Mouse (Mus musculus): ENCODE measurements around the gene Zfp3.
"Not testable (repeated sequence)": the region's sequence is repeated elsewhere in the genome, so short reads cannot be mapped to it uniquely, and the experiment has no call there.

Gene Zfp3

DNA sequence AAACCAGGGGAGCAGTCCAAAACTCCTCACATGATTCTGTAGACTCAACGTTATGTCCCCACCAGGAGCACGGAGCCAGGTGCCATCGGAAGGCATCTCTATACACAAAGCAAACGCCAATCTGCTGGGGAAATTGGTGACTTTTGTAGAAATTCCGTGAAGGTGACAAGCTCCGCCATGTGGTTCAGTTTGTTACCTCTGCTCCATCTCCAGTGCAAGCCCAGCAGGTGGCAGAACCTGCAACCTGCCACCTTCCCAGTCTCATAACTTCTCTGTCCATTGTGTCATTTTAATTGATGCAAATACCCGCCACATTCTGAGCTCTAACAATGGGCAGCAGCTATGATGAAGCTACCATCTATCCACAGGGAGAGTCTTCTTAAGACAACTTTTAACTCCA lies 9.1 kb upstream of the Zfp3 start:
- CTCF ChIA-PET = interaction anchor here (0.6 kb wide), 1 partner anchor 310 kb away, joined by 13 read pairs; no protein-coding TSS in a partner anchor

- CTCF ChIA-PET = interaction anchor here (0.7 kb wide), 1 partner anchor 126 kb away, joined by 3 read pairs; no protein-coding TSS in a partner anchor
Measured at GRCm38 (mm10) chr11:70755645-70756044, 8.4 kb upstream of the Zfp3 start.

DNA sequence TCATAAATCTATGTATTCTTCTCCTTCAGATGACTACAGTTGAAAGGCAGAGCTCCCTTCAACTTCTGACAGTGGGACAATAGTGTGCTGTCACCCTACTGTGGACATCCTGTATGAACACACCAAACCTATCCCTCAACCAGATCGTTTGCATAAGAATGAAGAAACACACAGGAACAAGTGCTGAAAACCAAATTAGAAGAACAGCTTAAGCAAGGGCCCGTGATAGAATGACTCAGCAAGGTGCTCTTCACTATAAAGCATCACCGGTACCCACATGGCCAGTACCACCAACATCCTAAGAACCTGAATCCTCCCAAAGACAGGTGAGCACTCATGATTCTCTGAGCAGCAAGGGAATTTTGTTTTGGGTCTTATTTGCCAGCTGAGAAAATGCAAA lies 3.6 kb upstream of the Zfp3 start:
- CTCF ChIA-PET = not testable (repeated sequence)

GRCm38 (mm10) chr11:70762641-70763040 lies 1.4 kb upstream of the Zfp3 start:
- CTCF ChIA-PET = interaction anchor here (0.6 kb wide), 1 partner anchor 15 kb away, joined by 3 read pairs; no protein-coding TSS in a partner anchor

DNA sequence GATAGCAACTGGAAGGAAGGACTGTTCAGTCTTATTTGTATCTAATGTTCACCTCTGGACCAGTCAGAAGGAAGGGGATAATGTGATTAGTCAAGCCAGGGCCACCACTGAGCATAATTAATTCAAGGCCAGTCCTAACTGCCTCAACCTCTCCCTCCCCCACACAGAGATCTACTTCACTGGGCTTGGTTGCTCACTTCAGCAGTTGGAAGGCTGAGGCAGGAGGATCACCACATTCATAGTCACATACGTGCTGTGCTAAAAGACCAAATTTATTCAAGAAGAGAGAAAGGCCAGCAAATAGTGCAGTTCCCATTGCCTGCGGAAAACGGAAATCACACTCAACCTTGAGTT lies 450 bp upstream of the Zfp3 start:
- CTCF ChIA-PET = no interaction called here

DNA sequence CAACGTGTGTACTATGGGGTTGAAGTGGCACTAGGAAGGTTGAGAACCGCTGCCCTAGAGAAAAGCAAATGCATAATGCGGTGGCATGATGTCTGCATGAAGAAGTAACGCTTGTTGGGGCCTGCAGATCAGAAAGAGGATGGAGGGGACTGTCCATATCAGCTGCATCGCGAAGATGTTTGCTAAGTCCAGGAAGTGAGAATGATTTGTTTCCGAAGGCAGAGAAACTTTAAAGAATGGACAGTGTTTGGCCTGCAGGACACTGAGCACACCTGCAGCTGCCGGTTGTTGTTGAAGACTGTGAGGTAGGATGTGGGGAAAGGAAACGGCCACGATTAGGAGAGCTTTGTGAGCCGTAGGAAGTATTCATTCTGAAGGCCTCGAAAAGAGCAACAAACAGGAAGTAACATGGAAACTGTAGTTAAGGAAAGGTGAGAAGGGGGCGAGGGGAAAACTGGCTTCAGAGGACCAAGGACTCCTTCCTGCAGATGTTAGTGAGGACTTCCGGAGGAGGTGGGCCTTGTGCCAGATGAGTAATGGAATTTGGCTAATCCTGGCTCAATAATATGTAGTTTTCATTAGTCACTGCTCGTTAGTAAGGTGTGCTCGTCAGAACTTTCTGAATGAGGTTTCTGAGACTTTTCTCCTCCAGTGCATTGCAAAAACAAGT lies 1.9 kb downstream of the Zfp3 start:
- CTCF ChIA-PET = interaction anchor here (0.5 to 0.7 kb wide), 3 partner anchors 87 to 978 kb away, joined by 3 to 4 read pairs (median 4); no protein-coding TSS in a partner anchor

GRCm38 (mm10) chr11:70770804-70771203 lies 6.8 kb downstream of the Zfp3 start:
- CTCF ChIA-PET = no interaction called here

- CTCF ChIA-PET = interaction anchor here (0.6 to 1.6 kb wide), 5 partner anchors 11 to 113 kb away, joined by 3 to 8 read pairs (median 5); no protein-coding TSS in a partner anchor
Measured at GRCm38 (mm10) chr11:70776830-70777571, 13.0 kb downstream of the Zfp3 start.

DNA sequence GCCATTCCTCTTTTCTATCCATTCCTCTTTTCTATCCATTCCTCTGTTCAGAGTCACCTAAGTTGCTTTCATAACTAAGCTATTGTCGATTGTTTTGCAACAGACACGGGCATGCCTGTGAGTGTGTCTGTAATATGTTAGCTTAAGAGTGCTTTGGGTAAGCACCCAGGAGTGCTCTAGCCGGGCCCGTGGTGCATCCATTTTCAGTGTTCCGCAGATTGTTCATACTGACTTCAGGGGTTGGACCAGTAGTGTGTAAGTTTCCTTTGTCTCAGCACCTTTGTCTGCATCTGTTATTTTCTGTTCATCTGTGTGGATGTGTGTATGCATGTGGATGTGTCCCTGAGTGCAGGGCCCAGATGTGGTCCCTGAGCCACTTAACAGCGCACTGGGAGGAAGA lies 13.6 kb downstream of the Zfp3 start:
- CTCF ChIA-PET = interaction anchor here (0.6 to 3.7 kb wide), 8 partner anchors 10 to 76 kb away, joined by 3 to 16 read pairs (median 4); no protein-coding TSS in a partner anchor

- CTCF ChIA-PET = interaction anchor here (0.6 to 3.7 kb wide), 8 partner anchors 10 to 76 kb away, joined by 3 to 16 read pairs (median 4); no protein-coding TSS in a partner anchor
Measured at GRCm38 (mm10) chr11:70778058-70778457, 14.0 kb downstream of the Zfp3 start.

DNA sequence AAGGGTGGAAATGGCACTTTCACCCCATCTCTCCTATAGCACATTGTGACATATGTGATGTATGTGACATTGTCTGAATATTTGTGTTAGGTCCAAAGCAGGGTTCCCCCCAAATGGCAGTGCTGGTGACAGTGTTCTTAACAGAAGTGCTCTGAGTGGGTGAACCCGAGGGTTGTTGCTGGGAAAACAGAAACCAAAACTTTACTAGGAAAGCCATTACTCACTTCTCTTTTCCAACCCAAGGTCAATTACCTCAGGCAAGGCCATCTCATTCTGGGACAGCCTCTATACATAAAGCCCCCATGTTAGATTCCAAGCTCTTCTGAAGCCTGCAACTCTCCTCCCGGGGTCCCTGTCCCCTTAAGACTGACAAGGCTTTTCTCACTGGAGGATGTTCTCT lies 21.9 kb downstream of the Zfp3 start:
- CTCF ChIA-PET = interaction anchor here (0.7 kb wide), 1 partner anchor 33 kb away, joined by 4 read pairs; no protein-coding TSS in a partner anchor

DNA sequence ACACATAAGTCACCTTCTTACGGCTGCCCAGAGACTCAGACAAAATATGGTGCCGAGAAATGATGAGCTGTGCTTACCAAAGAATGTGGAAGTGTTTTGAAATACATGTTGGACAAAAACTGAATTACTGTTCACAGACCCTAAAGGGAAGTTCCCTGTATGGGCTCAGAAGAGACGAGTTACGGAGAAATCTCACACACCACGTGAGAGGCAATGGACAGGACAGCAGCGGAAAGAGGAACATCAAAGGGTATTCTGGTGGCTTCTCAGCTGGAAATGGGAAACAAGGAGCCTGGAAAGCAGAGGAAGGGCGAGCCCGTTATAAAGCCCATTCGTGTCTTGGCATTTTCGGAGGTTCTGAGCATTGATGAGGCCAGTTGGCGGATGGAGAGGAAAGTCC lies 23.0 kb downstream of the Zfp3 start:
- CTCF ChIA-PET = interaction anchor here (0.5 to 0.6 kb wide), 2 partner anchors 9 to 40 kb away, joined by 9 to 11 read pairs; no protein-coding TSS in a partner anchor

GRCm38 (mm10) chr11:70788972-70789655 lies 25.1 kb downstream of the Zfp3 start:
- CTCF ChIA-PET = interaction anchor here (1.2 to 2.1 kb wide), 2 partner anchors 13 to 27 kb away, joined by 5 to 6 read pairs; no protein-coding TSS in a partner anchor

GRCm38 (mm10) chr11:70790426-70790825 lies 26.4 kb downstream of the Zfp3 start:
- CTCF ChIA-PET = interaction anchor here (0.6 to 2.1 kb wide), 2 partner anchors 12 to 151 kb away, joined by 3 to 5 read pairs; no protein-coding TSS in a partner anchor

DNA sequence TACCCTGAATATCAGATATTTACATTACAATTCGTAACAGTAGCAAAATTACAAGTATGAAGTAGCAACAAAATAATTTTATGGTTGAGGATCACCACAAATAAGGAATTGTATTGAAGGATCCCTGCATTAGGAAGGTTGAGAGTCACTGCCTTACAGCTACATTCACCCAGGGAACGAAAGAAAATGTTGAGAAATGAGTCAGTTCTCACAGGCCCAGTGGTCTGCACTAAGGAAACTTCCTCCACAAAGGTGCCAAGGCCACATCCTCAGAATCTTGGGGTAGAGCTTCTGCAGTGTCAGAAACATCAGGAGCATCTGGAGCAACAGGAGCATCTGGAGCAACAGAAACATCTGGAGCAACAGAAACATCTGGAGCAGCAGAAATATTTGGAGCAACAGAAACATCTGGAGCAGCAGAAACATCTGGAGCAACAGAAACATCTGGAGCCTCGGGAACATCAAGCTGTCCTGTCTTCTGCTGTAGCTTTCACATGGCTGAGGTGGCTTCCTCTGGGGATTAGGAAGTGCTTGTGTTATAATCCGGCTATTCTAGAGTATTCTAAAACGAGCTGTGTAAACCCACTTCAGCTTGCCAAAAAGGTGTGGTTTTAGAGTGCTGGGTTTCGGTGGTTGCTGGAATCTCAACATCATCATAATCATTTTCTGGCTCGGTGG lies 27.0 kb downstream of the Zfp3 start:
- CTCF ChIA-PET = interaction anchor here (0.6 to 2.1 kb wide), 3 partner anchors 11 to 19 kb away, joined by 3 to 5 read pairs (median 3); no protein-coding TSS in a partner anchor

GRCm38 (mm10) chr11:70791676-70792075 lies 27.7 kb downstream of the Zfp3 start:
- CTCF ChIA-PET = interaction anchor here (0.6 to 1.3 kb wide), 2 partner anchors 14 to 20 kb away, joined by 3 read pairs; no protein-coding TSS in a partner anchor

DNA sequence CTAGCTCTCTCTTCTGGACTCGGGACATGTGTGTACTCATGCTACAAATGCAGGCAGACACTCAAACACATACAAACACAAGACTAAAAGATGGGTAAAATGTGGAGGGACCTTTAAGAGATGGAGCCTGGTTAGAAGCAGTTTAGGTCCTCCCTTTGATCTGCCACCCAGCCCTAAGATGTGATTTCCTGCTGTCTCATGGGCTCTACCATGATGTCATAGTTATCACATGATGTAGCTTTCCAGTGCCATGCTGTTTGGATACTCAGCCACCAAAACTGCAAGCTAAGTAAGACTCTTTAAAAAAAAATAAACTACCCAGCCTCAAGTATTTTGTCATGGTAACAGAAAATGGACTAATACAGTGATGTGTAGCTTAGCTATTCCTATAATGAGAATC lies 28.4 kb downstream of the Zfp3 start:
- CTCF ChIA-PET = no interaction called here

DNA sequence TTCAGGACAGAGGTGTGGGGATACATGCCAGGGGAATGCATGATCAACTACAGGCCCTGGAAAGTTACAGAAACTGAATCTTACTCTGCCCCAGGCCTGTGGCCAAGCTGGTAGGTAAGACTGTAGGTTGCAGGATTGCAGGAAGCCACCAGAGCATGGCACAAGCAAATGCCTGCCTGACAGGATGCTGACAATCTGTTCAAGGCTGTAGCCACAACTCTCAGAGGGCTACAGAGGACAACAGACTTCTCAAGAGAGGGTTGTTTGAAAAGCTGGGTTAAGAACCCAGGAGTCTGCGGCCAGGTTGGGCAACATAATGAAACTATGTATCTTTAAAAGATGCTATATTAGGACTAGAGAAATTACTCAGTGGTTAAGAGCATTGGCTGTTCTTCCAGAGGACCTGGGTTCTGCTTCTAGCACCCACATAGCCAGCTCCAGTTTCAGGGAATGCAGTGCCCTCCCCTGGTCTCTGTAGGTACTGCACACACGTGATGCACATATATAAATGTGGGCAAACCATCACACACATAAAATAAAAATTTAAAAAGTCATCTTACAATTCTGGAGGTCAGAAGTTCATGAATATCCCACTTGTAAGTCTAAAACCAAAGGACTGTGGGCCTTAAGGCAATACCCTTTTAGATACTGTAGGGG lies 38.3 kb downstream of the Zfp3 start:
- CTCF ChIA-PET = interaction anchor here (1.1 kb wide), 1 partner anchor 12 kb away, joined by 5 read pairs; no protein-coding TSS in a partner anchor

DNA sequence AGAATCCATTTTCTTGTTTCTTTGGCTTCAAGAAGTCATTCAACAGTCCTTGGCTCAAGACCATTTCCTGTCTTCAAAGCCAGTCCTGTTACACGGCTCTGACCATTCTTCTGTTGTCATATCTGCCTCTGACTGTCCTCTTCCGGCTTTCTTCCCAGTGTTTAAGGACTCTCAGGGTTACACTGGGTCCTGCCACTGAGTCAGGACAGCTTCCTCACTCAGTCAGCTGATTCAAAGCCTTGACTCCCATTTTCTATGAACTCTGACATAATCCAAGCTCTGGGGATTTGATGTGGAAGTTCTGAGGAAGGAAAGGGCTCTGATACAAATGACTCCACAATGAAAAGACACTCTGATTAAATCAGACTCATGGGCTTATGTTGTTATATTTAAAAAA lies 38.9 kb downstream of the Zfp3 start:
- CTCF ChIA-PET = interaction anchor here (1.1 kb wide), 1 partner anchor 13 kb away, joined by 5 read pairs; no protein-coding TSS in a partner anchor

- CTCF ChIA-PET = no interaction called here
Measured at GRCm38 (mm10) chr11:70803711-70804200, 39.7 kb downstream of the Zfp3 start.
